Mouse (Mus musculus): ENCODE measurements around the gene Isl1. TPM values are rescaled to one million over a fixed set of nuclear protein-coding genes. Genes with fewer than 3 reads are reported as not detected.

The Isl1 gene
- polyA plus RNA-seq (2021): not detected

GRCm38 (mm10) chr13:116309584-116310462 is at the start of gene Isl1:
Isl1 (minus strand) TSS chr13:116309689.
- CTCF ChIA-PET: no interaction called here

GRCm38 (mm10) chr13:116335763-116336162 is 26.3 kb upstream of the Isl1 start:
- POLR2A ChIA-PET: no interaction called here
- TF ChIP-seq CTCF (IDR thresholded peaks at IDR 0.05): no peak
- no peaks in the 10 kb centered on the region for H3K27me3 ChIP-seq
- CTCF ChIA-PET: no interaction called here
- DNase-seq (ENCODE audit: low read depth, low spot score) (no peak), ATAC-seq (no peak)
- in situ Hi-C loops (cut with MboI; ENCODE audit: low pct_unique_long_range_greater_than_20kb): no loop called here

More at GRCm38 (mm10) chr13:116309584-116310462, at the start of gene Isl1:
- H3K27me3 ChIP-seq: peaks cover 63% of the 10 kb centered on the region
- no peak for TF ChIP-seq CTCF (IDR thresholded peaks at IDR 0.05)
- POLR2A ChIA-PET: no interaction called here
- ATAC-seq (no peak), DNase-seq (ENCODE audit: low read depth, low spot score) (no peak)
- in situ Hi-C loops (cut with MboI; ENCODE audit: low pct_unique_long_range_greater_than_20kb): loop anchor here (10.0 kb wide), 1 partner anchor 1075 kb away; no protein-coding TSS in a partner anchor

DNA sequence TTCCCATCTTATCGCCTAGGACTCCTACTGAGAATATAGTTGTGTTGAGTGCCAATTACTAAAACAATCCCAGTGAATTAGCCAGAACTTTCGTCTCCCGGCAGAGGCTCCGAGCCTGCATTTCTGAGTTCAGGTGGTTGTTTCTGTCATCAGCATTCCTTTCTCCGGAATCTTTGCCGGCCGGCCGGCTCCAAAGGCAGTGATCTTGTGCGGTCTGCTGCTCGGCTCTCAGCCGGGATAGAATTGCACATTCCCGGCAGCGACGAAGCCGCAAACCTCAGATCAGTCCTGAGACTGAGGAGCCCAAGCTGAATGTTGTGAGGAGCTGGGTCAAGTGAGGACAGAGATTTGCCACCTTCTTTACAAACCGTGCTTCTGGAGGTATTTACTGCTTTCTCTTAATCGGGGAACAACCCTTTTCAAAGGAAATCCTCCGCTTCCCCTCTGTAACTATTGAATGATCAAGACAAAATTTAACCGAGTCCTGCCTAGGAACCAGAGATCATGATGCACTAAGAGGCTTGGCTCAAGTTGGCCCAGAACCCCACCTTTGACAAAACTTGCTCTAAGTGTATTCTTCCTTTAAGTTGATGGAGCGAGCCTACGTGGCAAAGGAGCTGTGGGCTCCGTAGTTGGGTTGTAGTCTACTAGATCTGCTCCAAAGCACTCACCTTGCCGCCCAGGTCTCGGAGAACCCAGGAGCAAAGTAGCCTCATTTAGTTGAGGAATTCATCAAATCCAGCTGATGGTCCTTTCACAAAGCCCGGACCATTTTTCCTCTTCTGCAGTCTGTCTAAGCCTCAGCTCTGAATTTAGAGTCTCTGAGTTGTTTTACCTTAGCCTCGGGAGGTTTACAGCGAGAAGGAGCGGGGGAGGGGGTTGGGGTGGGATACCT is 4.4 kb upstream of the Isl1 start:
- ATAC-seq: no peak
- TF ChIP-seq CTCF (IDR thresholded peaks at IDR 0.05): no peak
- POLR2A ChIA-PET: no interaction called here
- H3K27me3 ChIP-seq: peaks cover 52% of the 10 kb centered on the region
- CTCF ChIA-PET: interaction anchor here (1.5 kb wide), 1 partner anchor 15 kb away, joined by 5 read pairs; no protein-coding TSS in a partner anchor
- no peak for DNase-seq (ENCODE audit: low read depth, low spot score)
- in situ Hi-C loops (cut with MboI; ENCODE audit: low pct_unique_long_range_greater_than_20kb): loop anchor here (10.0 kb wide), 1 partner anchor 1079 kb away; no protein-coding TSS in a partner anchor

GRCm38 (mm10) chr13:116311871-116312720 is 2.6 kb upstream of the Isl1 start:
- peaks cover 60% of the 10 kb centered on the region for H3K27me3 ChIP-seq
- ChIA-PET CTCF (interaction anchor here (0.7 to 1.5 kb wide), 2 partner anchors 17 to 36 kb away, joined by 3 to 5 read pairs; no protein-coding TSS in a partner anchor), POLR2A (no interaction called here)
- no peak for TF ChIP-seq CTCF (IDR thresholded peaks at IDR 0.05)
- in situ Hi-C loops (cut with MboI; ENCODE audit: low pct_unique_long_range_greater_than_20kb): loop anchor here (10.0 kb wide), 1 partner anchor 1077 kb away; no protein-coding TSS in a partner anchor
- DNase-seq (ENCODE audit: low read depth, low spot score) (no peak), ATAC-seq (no peak)

DNA sequence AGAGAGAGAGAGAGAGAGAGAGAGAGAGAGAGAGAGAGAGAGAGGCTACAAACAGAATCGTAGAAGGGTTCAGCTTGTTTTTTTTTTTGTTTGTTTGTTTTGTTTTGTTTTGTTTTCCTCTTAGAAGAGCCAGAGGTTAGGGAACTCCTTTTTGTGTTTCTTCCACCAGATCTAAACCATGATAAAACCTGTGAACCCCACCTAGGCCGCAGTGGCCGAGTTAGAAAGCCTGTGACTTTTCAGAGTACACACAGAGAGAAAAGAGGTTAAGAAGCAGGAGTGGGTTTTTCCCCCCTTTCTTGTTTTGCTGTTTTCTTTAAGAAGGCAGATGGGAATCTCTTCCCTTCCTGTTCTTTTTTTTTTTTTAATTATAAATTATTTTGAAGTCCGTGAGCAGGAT is 1.5 kb upstream of the Isl1 start:
- ATAC-seq: no peak
- ChIA-PET CTCF (no interaction called here), POLR2A (no interaction called here)
- in situ Hi-C loops (cut with MboI; ENCODE audit: low pct_unique_long_range_greater_than_20kb): loop anchor here (10.0 kb wide), 1 partner anchor 1076 kb away; no protein-coding TSS in a partner anchor
- no peak for TF ChIP-seq CTCF (IDR thresholded peaks at IDR 0.05)
- peaks cover 57% of the 10 kb centered on the region for H3K27me3 ChIP-seq
- no peak for DNase-seq (ENCODE audit: low read depth, low spot score)

GRCm38 (mm10) chr13:116310463-116310765 is 925 bp upstream of the Isl1 start:
- TF ChIP-seq CTCF (IDR thresholded peaks at IDR 0.05): no peak
- ChIA-PET CTCF (no interaction called here), POLR2A (no interaction called here)
- in situ Hi-C loops (cut with MboI; ENCODE audit: low pct_unique_long_range_greater_than_20kb): loop anchor here (10.0 kb wide), 1 partner anchor 1076 kb away; no protein-coding TSS in a partner anchor
- H3K27me3 ChIP-seq: peaks cover 58% of the 10 kb centered on the region
- ATAC-seq (no peak), DNase-seq (ENCODE audit: low read depth, low spot score) (no peak)

- TF ChIP-seq CTCF (IDR thresholded peaks at IDR 0.05): no peak
- CTCF ChIA-PET: no interaction called here
These were observed 431 bp downstream of the Isl1 start for GRCm38 (mm10) chr13:116308933-116309583.

GRCm38 (mm10) chr13:116308121-116308932 is 1.2 kb downstream of the Isl1 start:
- ATAC-seq: no peak

More at GRCm38 (mm10) chr13:116308933-116309583, 431 bp downstream of the Isl1 start:
- DNase-seq (ENCODE audit: low read depth, low spot score) (no peak), ATAC-seq (no peak)
- POLR2A ChIA-PET: no interaction called here
- peaks cover 67% of the 10 kb centered on the region for H3K27me3 ChIP-seq
- in situ Hi-C loops (cut with MboI; ENCODE audit: low pct_unique_long_range_greater_than_20kb): no loop called here

DNA sequence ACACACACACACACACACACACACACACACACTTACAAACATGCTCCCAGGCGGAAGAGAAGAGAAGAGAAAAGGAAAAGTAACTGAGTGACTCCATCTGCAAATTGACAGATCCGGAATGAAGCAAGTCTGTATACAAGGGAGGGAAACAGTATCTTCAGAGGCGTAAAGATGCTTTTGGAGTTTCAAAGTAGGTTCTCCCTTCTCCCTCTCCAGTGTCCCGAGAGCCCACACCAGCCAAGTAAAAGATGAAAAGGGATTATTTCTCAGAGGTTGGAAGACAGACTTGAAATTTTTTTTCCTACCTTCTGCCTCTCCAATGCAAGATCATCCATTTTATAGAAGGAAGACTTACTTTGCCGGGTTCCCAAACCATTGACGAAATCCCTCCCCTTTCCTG is 2.9 kb downstream of the Isl1 start:
- POLR2A ChIA-PET: no interaction called here
- no peak for DNase-seq (ENCODE audit: low read depth, low spot score)
- TF ChIP-seq CTCF (IDR thresholded peaks at IDR 0.05): no peak
- peaks cover 59% of the 10 kb centered on the region for H3K27me3 ChIP-seq
- in situ Hi-C loops (cut with MboI; ENCODE audit: low pct_unique_long_range_greater_than_20kb): no loop called here
- CTCF ChIA-PET: no interaction called here
- no peak for ATAC-seq

More at GRCm38 (mm10) chr13:116308121-116308932, 1.2 kb downstream of the Isl1 start:
- ChIA-PET POLR2A (no interaction called here), CTCF (no interaction called here)
- H3K27me3 ChIP-seq: peaks cover 65% of the 10 kb centered on the region
- in situ Hi-C loops (cut with MboI; ENCODE audit: low pct_unique_long_range_greater_than_20kb): no loop called here
- TF ChIP-seq CTCF (IDR thresholded peaks at IDR 0.05): no peak
- DNase-seq (ENCODE audit: low read depth, low spot score): no peak

All from Patski (cell line).